Mouse (Mus musculus): ENCODE measurements at regions not wholly inside any gene's neighbourhood (a gene's known extent, or its start where the extent isn't known, plus 50 kb on each side); places are given as distances from the start of the nearest gene placed in this dataset.

GRCm38 (mm10) chr2:114828192-114828591, 173.4 kb upstream of the Dph6 start:
- H3K27ac ChIP-seq (ENCODE audit: control insufficient read depth, insufficient read depth, low read depth, low read length), result no peak overlapping the region
- H3K4me3 ChIP-seq (ENCODE audit: control insufficient read depth, low read depth, low read length), result no peak overlapping the region
- TF ChIP-seq POLR2A (IDR thresholded peaks at IDR 0.05; ENCODE audit: control insufficient read depth, low read depth, low read length) (no peak), CTCF (IDR thresholded peaks at IDR 0.05; ENCODE audit: control insufficient read depth, insufficient read depth, insufficient replicate concordance, low read depth, low read length) (no peak)
- no peaks in the 10 kb centered on the region for H3K4me1 ChIP-seq (ENCODE audit: control insufficient read depth, insufficient read depth, low read length)
- H3K36me3 ChIP-seq (ENCODE audit: control insufficient read depth, insufficient read depth, low read length), result no peaks in the 10 kb centered on the region
- no peaks in the 10 kb centered on the region for H3K27me3 ChIP-seq (ENCODE audit: control insufficient read depth, insufficient read depth, low read length)

GRCm38 (mm10) chr2:114835694-114836093, 180.9 kb upstream of the Dph6 start:
- no peak overlapping the region for H3K27ac ChIP-seq (ENCODE audit: control insufficient read depth, insufficient read depth, low read depth, low read length)
- H3K27me3 ChIP-seq (ENCODE audit: control insufficient read depth, insufficient read depth, low read length), result no peaks in the 10 kb centered on the region
- H3K36me3 ChIP-seq (ENCODE audit: control insufficient read depth, insufficient read depth, low read length), result no peaks in the 10 kb centered on the region

GRCm38 (mm10) chr2:114843696-114844388, 189.1 kb upstream of the Dph6 start:
- no peak overlapping the region for H3K27ac ChIP-seq (ENCODE audit: control insufficient read depth, insufficient read depth, low read depth, low read length)
- no peak overlapping the region for H3K4me3 ChIP-seq (ENCODE audit: control insufficient read depth, low read depth, low read length)
- H3K36me3 ChIP-seq (ENCODE audit: control insufficient read depth, insufficient read depth, low read length), result no peaks in the 10 kb centered on the region
- no peaks in the 10 kb centered on the region for H3K4me1 ChIP-seq (ENCODE audit: control insufficient read depth, insufficient read depth, low read length)
- TF ChIP-seq CTCF (IDR thresholded peaks at IDR 0.05; ENCODE audit: control insufficient read depth, insufficient read depth, insufficient replicate concordance, low read depth, low read length), result no peak
- no peak for TF ChIP-seq POLR2A (IDR thresholded peaks at IDR 0.05; ENCODE audit: control insufficient read depth, low read depth, low read length)
- no peaks in the 10 kb centered on the region for H3K27me3 ChIP-seq (ENCODE audit: control insufficient read depth, insufficient read depth, low read length)

More at GRCm38 (mm10) chr2:114835694-114836093, 180.9 kb upstream of the Dph6 start:
- no peaks in the 10 kb centered on the region for H3K4me1 ChIP-seq (ENCODE audit: control insufficient read depth, insufficient read depth, low read length)
- TF ChIP-seq POLR2A (IDR thresholded peaks at IDR 0.05; ENCODE audit: control insufficient read depth, low read depth, low read length) (no peak), CTCF (IDR thresholded peaks at IDR 0.05; ENCODE audit: control insufficient read depth, insufficient read depth, insufficient replicate concordance, low read depth, low read length) (no peak)
- H3K4me3 ChIP-seq (ENCODE audit: control insufficient read depth, low read depth, low read length), result no peak overlapping the region

- TF ChIP-seq POLR2A (IDR thresholded peaks at IDR 0.05; ENCODE audit: control insufficient read depth, low read depth, low read length) (no peak), CTCF (IDR thresholded peaks at IDR 0.05; ENCODE audit: control insufficient read depth, insufficient read depth, insufficient replicate concordance, low read depth, low read length) (no peak)
- no peak overlapping the region for H3K27ac ChIP-seq (ENCODE audit: control insufficient read depth, insufficient read depth, low read depth, low read length)
- no peak overlapping the region for H3K4me3 ChIP-seq (ENCODE audit: control insufficient read depth, low read depth, low read length)
- H3K4me1 ChIP-seq (ENCODE audit: control insufficient read depth, insufficient read depth, low read length), result no peaks in the 10 kb centered on the region
- no peaks in the 10 kb centered on the region for H3K36me3 ChIP-seq (ENCODE audit: control insufficient read depth, insufficient read depth, low read length)
- no peaks in the 10 kb centered on the region for H3K27me3 ChIP-seq (ENCODE audit: control insufficient read depth, insufficient read depth, low read length)
These were observed 189.6 kb upstream of the Dph6 start for GRCm38 (mm10) chr2:114844389-114844771.

GRCm38 (mm10) chr2:114848439-114848838, 193.7 kb upstream of the Dph6 start:
- Histone ChIP-seq H3K4me1 (ENCODE audit: control insufficient read depth, insufficient read depth, low read length) (no peaks in the 10 kb centered on the region), H3K27me3 (ENCODE audit: control insufficient read depth, insufficient read depth, low read length) (no peaks in the 10 kb centered on the region), H3K4me3 (ENCODE audit: control insufficient read depth, low read depth, low read length) (no peak overlapping the region), H3K36me3 (ENCODE audit: control insufficient read depth, insufficient read depth, low read length) (no peaks in the 10 kb centered on the region), H3K27ac (ENCODE audit: control insufficient read depth, insufficient read depth, low read depth, low read length) (no peak overlapping the region)
- no peak for TF ChIP-seq CTCF (IDR thresholded peaks at IDR 0.05; ENCODE audit: control insufficient read depth, insufficient read depth, insufficient replicate concordance, low read depth, low read length)

- Histone ChIP-seq H3K27me3 (ENCODE audit: control insufficient read depth, insufficient read depth, low read length) (no peaks in the 10 kb centered on the region), H3K27ac (ENCODE audit: control insufficient read depth, insufficient read depth, low read depth, low read length) (no peak overlapping the region), H3K4me3 (ENCODE audit: control insufficient read depth, low read depth, low read length) (no peak overlapping the region), H3K4me1 (ENCODE audit: control insufficient read depth, insufficient read depth, low read length) (no peaks in the 10 kb centered on the region), H3K36me3 (ENCODE audit: control insufficient read depth, insufficient read depth, low read length) (no peaks in the 10 kb centered on the region)
- TF ChIP-seq CTCF (IDR thresholded peaks at IDR 0.05; ENCODE audit: control insufficient read depth, insufficient read depth, insufficient replicate concordance, low read depth, low read length) (no peak), POLR2A (IDR thresholded peaks at IDR 0.05; ENCODE audit: control insufficient read depth, low read depth, low read length) (no peak)
These were observed 194.2 kb upstream of the Dph6 start for GRCm38 (mm10) chr2:114848914-114849313.

GRCm38 (mm10) chr2:114853715-114854530, 199.2 kb upstream of the Dph6 start:
- H3K27me3 ChIP-seq (ENCODE audit: control insufficient read depth, insufficient read depth, low read length), result no peaks in the 10 kb centered on the region
- TF ChIP-seq POLR2A (IDR thresholded peaks at IDR 0.05; ENCODE audit: control insufficient read depth, low read depth, low read length) (no peak), CTCF (IDR thresholded peaks at IDR 0.05; ENCODE audit: control insufficient read depth, insufficient read depth, insufficient replicate concordance, low read depth, low read length) (peak; percentile 65; the same call in 1 of the 2 replicates)
- no peaks in the 10 kb centered on the region for H3K4me1 ChIP-seq (ENCODE audit: control insufficient read depth, insufficient read depth, low read length)
- no peak overlapping the region for H3K27ac ChIP-seq (ENCODE audit: control insufficient read depth, insufficient read depth, low read depth, low read length)
- H3K4me3 ChIP-seq (ENCODE audit: control insufficient read depth, low read depth, low read length), result no peak overlapping the region
- no peaks in the 10 kb centered on the region for H3K36me3 ChIP-seq (ENCODE audit: control insufficient read depth, insufficient read depth, low read length)

All from testis, adult 2 months (tissue).